Mouse (Mus musculus) layer of hippocampus, postnatal 36 days (tissue): Measurements from ENCODE around the gene Ovol1. TPM values are rescaled to one million over a fixed set of nuclear protein-coding genes. Genes with fewer than 3 reads are reported as not detected.

Experiments
- DNase-seq, 2 experiments: peaks; one replicate each; pipeline ENCODE4 v3.0.0; 2022
- total RNA-seq, 2 experiments: library from RNA; stranded (reverse); gene quantifications; 2 replicates each; pipeline ENCODE4 v1.2.3; 2021

Ovol1 gene
- total RNA-seq, 2 experiments from 2014 or later: not detected

DNA sequence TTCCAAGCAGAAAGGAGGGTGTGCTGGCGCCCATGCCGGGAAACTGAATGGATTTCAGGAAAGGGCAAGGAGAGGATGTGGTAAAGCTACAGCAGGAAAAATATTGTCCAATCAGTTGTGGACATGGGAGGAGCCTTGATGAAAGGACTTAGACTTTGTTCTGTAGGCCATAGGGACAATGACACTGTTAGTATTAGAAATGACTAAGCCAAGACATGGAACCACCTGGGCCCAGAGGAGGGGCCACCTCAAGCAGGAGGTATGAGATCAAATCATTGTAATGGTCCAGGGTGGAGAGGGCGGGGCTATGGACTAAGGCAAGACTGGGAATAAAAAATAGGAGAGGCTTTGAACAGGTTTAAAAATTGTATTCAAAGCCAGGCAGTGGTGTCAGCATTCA is 41.7 kb downstream of the Ovol1 start:
- no peak for DNase-seq

DNA sequence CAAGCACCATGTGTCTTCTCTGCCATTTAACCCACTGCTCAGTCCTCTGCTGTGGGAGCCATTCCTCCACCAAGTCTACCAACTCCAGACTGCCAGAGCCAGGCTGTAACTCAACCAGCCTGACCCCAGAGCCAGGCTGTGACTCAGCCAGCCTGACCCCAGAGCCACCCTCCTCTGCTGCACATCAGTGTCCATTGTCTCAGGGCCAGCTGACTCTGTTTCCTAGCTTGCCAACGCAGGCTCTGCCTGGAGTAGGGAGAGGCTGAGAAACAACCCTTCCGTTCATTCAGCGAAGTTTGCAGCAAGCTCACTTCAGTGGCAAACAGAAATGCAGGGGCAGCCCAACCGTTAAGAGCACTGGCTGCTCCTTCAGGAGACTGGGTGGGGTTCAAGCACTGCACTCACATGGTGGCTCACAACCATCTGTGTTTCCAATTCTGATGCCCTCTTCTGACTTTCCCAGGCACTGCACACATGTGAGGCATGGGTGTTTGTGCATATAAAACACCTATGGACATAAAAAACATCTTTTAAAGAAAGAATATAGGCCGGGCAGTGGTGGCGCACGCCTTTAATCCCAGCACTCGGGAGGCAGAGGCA is 43.4 kb downstream of the Ovol1 start:
- no peak for DNase-seq

DNA sequence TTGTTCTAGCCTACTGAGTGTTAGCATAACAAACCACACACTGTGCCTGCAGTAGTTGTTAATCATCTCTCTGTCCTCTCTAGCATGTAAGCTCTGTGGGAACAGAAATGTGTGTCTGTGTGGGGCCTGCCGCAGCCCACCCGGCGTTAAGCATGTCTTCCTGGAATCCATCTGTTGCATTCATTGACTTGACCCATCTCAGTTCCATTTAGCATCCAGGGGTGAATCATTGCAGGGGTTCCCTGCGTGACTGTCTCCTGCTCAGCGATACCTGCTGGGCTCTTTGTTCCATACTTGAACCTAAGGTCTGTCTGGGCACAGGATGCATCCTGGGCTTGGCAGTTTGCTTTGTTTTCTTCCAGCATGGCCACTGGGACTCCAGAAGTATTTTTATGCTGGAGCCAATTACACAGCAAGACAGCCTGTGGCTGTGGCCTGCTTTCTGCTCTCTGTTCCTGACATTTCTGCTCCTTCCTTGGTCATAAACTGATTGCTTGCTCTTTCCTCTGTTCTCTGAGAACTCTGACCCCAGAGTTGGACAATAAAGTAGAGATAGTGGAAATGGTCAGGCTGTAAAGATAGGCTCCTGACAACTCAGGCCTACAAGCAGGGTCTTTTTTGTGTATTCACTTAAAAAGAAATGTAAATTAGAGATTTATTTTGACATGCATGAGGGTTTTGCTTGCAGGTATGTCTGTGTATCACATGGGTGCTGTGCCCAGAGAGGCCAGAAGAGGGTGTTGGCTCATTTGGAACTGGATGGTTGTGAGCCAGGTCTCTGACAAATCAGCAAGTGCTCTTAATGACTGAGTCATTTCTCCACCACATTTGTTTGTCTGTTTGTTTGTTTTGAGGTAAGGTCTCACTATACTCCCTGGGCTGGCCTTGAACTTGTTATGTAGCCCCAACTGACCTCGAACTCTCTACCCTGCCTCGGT is 44.3 kb downstream of the Ovol1 start:
- no peak for DNase-seq

DNA sequence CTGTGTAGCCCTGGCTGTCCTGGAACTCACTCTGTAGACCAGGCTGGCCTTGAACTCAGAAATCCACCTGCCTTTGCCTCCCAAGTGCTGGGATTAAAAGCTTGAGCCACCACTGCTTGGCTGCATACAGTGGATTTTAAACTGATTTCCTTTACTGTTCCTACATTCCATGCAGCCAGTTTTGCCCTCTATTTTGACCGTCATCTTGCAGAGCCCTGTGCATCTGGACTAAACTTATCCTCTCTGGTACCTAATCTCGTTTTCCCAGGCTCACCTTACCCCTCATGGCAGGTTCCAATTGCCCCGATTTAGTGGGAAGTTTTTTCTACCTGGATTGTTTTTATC is 47.5 kb downstream of the Ovol1 start:
- DNase-seq: no peak

DNA sequence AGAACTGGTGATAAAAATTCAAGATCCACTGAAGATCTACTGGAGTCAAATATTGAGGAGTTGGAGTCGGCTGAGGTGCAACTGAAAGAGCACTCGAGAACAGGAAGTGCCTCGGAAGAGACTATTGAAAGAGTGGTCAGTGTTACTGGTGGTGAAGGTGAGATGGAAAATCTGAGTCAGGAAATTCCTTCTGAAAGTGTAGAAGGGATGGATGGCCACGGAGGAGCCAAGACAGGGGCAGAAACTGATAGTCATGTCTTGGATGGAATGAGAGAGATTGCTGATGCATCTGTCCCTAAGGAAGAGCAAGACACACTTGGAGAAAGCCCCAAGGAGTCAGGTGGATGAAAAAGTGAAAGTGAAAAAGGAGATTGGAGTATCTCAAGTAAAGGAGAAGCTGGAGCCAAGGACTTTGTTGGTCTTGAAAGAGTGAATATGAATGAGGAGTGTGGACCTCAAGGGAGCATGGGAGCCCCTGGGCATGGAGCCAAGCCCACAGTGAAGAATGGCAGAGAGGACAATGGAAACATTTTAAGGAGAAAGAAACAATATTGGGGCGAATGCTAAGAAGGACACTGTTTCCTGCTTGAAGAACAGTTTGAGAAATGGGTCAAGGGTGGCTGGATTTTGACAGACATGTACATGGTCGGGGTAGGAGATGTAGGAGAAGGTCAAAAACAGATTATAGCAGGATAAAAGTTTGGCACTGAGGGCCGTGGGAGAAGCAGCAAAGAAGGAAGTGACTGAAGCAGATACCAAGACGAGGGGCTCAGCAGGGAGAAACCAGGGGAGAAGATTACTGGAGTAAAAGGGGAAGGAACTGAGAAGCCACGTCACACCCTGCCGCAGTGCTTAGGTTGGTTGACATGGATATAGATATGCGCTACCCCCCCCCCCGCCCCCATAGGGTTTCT is 48.1 kb downstream of the Ovol1 start:
- DNase-seq: no peak

DNA sequence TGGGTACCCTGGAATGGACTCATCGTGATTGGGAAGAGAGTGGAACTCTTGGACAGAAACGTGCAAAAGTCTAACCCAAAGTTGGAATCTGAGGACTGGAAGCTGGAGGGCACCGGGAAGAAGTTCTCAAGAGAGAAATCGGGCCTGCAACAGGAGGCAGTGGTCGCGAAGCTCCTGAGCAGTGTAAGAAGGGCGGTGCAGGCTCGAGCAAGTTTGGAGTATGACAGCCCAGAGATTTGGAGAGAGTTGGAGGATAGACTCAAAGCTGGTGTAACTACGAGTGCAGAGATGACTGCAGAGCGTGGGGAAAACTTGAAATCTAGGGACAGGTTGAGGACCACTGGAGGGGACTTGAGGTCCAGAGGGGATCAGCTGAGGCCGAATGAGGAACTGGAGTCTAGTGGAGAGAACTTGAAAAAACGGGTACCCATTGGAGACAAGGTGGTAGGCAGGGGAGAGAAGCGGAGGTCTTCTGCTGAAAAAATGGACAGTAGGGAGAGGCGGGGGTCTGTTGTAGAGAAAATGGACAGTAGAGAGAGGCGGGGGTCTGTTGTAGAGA is 49.3 kb downstream of the Ovol1 start:
- no peak for DNase-seq

DNA sequence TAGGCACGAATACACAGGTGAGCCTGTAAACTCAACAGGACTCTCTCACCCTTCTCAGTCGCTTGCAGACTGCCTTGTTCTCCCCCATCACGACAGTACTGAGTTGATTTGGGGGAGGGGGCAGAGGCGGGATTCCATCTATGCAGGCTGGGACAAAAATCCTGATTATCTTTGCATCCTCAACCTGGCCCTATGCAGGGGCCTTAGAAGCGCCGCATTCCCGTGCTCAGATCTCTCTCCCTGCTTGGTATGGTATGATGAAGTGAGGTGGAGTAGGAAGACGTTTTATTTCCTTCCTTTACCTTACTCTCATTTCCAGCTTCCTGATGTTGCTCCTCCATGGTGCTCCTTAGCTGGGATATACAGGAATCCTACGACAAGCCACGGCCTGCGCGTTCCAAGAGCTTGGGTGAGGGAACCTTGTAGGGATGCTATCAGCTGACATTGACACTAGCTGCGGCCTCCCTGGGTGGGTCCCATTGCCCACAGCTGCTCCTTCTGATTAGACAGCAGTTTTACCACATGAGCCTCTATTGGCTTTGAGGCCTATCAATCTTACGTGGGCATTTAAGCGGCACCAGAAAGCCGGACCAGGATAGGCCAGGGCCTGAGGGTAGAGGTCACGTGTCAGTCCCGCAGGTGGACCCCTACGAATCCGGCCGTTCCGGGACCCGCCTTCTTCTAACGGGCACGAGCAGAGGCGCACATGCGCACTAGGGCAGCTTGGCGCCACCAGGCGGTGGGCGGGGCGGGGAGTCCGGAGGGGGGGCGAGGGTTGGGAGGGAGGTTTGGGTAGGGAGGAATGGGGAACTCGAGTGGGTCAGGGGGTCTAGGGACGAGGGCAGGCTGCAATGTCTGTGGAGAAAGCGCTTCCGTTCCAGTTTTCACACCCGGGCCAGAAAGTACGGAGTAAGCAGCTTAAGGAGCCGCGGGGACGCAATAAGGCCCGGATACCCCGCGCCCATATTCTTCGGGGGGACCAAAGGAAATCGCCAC is 50.1 kb downstream of the Ovol1 start, which contains the start of gene Snx32:
Gene Snx32, minus strand, starts transcription at position 508 of the 996 bp plus-strand sequence.
- DNase-seq: peak; percentile 97 to 98

DNA sequence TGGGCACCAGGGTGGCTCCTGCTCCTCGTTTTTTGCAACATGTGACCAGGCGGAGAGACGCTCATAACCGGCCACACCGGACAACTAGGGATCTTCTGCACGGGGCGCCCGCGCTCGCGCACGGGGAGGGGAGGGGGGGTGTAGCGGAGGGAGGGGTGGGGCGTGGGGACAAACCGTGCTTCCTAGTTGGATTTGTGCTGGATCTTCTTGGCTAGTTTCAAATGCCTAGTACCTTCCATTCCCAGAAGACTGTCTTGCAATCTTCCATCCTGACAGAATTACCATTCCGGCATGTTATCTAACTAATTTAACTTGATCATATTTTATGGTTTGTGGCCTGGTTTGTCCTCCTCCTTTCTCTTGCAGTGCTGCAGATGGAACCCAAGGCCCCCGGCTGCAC is 56.8 kb downstream of the Ovol1 start, which contains the start of gene 1700020D05Rik:
Gene 1700020D05Rik, minus strand, starts transcription at position 101 of the 400 bp plus-strand sequence.
- no peak for DNase-seq

DNA sequence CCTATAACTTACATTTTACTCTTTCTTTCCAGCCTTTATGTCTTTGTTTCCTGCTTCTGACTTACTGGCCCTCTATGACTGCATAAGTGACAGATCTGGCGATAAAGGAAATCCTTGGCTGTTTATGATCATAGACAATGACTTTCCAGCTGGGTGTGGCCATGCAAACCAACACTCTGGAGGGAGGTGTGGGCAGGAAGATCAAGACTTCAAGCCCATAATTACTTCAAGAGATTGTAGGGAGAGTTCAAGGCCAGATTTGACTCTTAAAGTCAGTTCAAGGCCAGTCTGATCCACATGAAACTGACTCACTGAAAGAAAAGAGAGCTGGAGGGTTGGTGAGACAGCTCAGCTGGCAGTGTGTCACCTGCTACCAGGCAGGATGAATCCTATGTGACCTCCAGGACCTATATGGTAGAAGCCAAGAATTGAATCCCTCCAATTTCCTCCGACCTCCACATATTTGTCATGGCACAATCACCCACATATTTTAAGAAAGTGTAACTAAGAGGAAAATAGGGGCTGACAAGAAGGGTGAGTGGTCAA is 60.0 kb downstream of the Ovol1 start:
- no peak for DNase-seq

Other genes with a start within 250 kb of the Ovol1 start
- gene Catsper1, start 224.9 kb downstream of the Ovol1 start, total RNA-seq: not detected
- 1 to 10 TPM; 7.3 to 7.7 TPM for gene Cst6, start 211.1 kb downstream of the Ovol1 start, total RNA-seq
- gene Eif1ad, start 193.9 kb downstream of the Ovol1 start, total RNA-seq: 10 to 100 TPM; 20.6 to 21.3 TPM
- 10 to 100 TPM; 80.9 to 90.9 TPM for gene Banf1, start 193.5 kb downstream of the Ovol1 start, total RNA-seq
- gene Sart1, start 171.9 kb downstream of the Ovol1 start, total RNA-seq: 100 to 1,000 TPM in 1 of 2 experiments, 10 to 100 TPM in 1; 97.9 to 104 TPM
- gene Tsga10ip, start 158.1 kb downstream of the Ovol1 start, total RNA-seq: not detected
- 100 to 1,000 TPM; 291 to 298 TPM for gene Drap1, start 135.7 kb downstream of the Ovol1 start, total RNA-seq
- gene AI837181, start 135.5 kb downstream of the Ovol1 start, total RNA-seq: 10 to 100 TPM; 66.4 to 69.8 TPM
- not detected for gene Fosl1, start 113.1 kb downstream of the Ovol1 start, total RNA-seq
- gene Ccdc85b, start 102.8 kb downstream of the Ovol1 start, total RNA-seq: 10 to 100 TPM; 34.8 to 38.3 TPM
- gene Fibp, start 100.0 kb downstream of the Ovol1 start, total RNA-seq: 10 to 100 TPM; 85.5 to 86.3 TPM
- not detected for gene Ctsw, start 92.1 kb downstream of the Ovol1 start, total RNA-seq
- 10 to 100 TPM; 10.9 to 12.4 TPM for gene Efemp2, start 86.7 kb downstream of the Ovol1 start, total RNA-seq
- 10 to 100 TPM; 37.6 to 39.3 TPM for gene Mus81, start 72.2 kb downstream of the Ovol1 start, total RNA-seq
- gene Cfl1, start 70.2 kb downstream of the Ovol1 start, total RNA-seq: 1,000 to 10,000 TPM; 1,234 to 1,394 TPM
- gene 1700020D05Rik, start 56.9 kb downstream of the Ovol1 start, total RNA-seq: 1 to 10 TPM; 5.4 to 8.8 TPM
- gene Snx32, start 50.1 kb downstream of the Ovol1 start, total RNA-seq: 10 to 100 TPM; 80.5 to 83.5 TPM
- gene Ap5b1, start 7.4 kb upstream of the Ovol1 start, total RNA-seq: 1 to 10 TPM; 5.8 to 7.0 TPM
- gene Rnaseh2c, start 41.2 kb upstream of the Ovol1 start, total RNA-seq: 10 to 100 TPM; 80.2 to 88.0 TPM
- gene Kat5, start 49.6 kb upstream of the Ovol1 start, total RNA-seq: 10 to 100 TPM; 80.1 to 91.1 TPM
- 10 to 100 TPM; 17.2 to 17.7 TPM for gene Rela, start 76.8 kb upstream of the Ovol1 start, total RNA-seq
- gene Sipa1, start 103.1 kb upstream of the Ovol1 start, total RNA-seq: 10 to 100 TPM; 16.6 to 18.0 TPM
- gene Map3k11, start 128.1 kb upstream of the Ovol1 start, total RNA-seq: 10 to 100 TPM; 17.8 to 18.6 TPM
- 10 to 100 TPM; 61.9 to 68.5 TPM for gene Pcnx3, start 128.3 kb upstream of the Ovol1 start, total RNA-seq
- gene Kcnk7, start 143.7 kb upstream of the Ovol1 start, total RNA-seq: not detected
- 10 to 100 TPM; 13.7 to 14.2 TPM for gene Ehbp1l1, start 165.7 kb upstream of the Ovol1 start, total RNA-seq
- gene Fam89b, start 169.0 kb upstream of the Ovol1 start, total RNA-seq: 10 to 100 TPM; 24.1 to 29.4 TPM
- gene Ltbp3, start 180.3 kb upstream of the Ovol1 start, total RNA-seq: 10 to 100 TPM; 24.9 to 28.0 TPM
- gene Scyl1, start 210.8 kb upstream of the Ovol1 start, total RNA-seq: 10 to 100 TPM; 75.6 to 75.9 TPM